Mouse (Mus musculus): ENCODE measurements around the gene Pip4k2a. TPM values are rescaled to one million over a fixed set of nuclear protein-coding genes. Genes with fewer than 3 reads are reported as not detected.

Gene Pip4k2a
- polyA plus RNA-seq, 1 experiment, result 10.4 TPM

DNA sequence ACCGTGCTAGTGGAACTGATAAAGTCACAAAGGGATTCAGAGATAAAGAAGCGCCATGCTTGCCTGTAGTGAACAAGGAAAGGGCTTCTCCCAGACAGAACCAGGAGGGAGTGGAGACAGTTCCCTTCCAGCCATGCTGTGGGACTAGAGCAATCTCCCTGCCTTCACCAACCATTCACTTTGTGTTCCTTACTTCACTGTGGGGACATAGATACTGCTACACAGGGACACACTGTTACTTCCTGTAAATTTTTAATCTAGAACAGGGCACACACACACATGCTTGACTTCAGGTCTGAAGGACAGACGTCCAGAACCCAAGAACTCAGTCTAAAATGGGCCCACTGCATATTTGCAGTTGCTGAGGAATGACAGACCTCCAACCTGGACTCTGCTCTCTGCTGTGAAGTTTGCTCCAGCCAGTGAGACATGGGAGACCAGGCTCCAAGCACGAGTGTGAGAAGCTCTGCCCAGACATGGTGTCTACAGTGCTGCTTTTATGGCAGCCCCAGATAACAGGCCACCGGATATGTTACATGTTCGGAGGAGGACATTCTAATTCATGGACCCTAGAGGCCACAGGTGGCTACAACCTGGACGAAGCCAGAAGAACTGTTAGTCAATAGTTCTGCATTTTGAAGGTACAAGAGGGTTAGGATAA is 69.2 kb downstream of the Pip4k2a start:
- TF ChIP-seq MAX (IDR thresholded peaks at IDR 0.05; ENCODE audit: low read depth) (no peak), CEBPB (IDR thresholded peaks at IDR 0.05; ENCODE audit: insufficient read depth, poor library complexity, severe bottlenecking) (no peak), POLR2AphosphoS2 (IDR thresholded peaks at IDR 0.05; ENCODE audit: insufficient read length, low read depth) (no peak), MYOD1 (IDR thresholded peaks at IDR 0.05; ENCODE audit: control insufficient read depth in 1 of 3, insufficient read length in 2 of 3, low read depth in 2 of 3) (no peak), TCF3 (IDR thresholded peaks at IDR 0.05; ENCODE audit: insufficient read length, low read depth) (no peak), SRF (IDR thresholded peaks at IDR 0.05; ENCODE audit: control insufficient read depth, insufficient read length, low read depth) (no peak), REST (IDR thresholded peaks at IDR 0.05; ENCODE audit: insufficient read depth, insufficient read length) (no peak), USF1 (IDR thresholded peaks at IDR 0.05; ENCODE audit: low read depth) (no peak), E2F4 (IDR thresholded peaks at IDR 0.05; ENCODE audit: insufficient read depth) (no peak), POLR2A (IDR thresholded peaks at IDR 0.05; ENCODE audit: insufficient read length, low read depth) (no peak), TCF12 (IDR thresholded peaks at IDR 0.05; ENCODE audit: insufficient read depth, poor library complexity, severe bottlenecking) (no peak), MYOG (IDR thresholded peaks at IDR 0.05; ENCODE audit: control insufficient read depth in 1 of 3, insufficient read depth in 1 of 3, insufficient read length in 2 of 3, low read depth in 2 of 3) (no peak)
- H3K36me3 ChIP-seq (ENCODE audit: control insufficient read depth, insufficient read depth), result no peaks in the 10 kb centered on the region
- no peak overlapping the region for H3K4me3 ChIP-seq
- peak overlapping the region; percentile 22 for H3K4me2 ChIP-seq (ENCODE audit: low read depth)
- H3K79me2 ChIP-seq (ENCODE audit: control insufficient read depth, insufficient read depth), result no peaks in the 10 kb centered on the region
- H3K27me3 ChIP-seq (ENCODE audit: control insufficient read depth, insufficient read depth, insufficient read length), result no peaks in the 10 kb centered on the region
- no peak overlapping the region for H3ac ChIP-seq (ENCODE audit: control insufficient read depth, insufficient read length)

DNA sequence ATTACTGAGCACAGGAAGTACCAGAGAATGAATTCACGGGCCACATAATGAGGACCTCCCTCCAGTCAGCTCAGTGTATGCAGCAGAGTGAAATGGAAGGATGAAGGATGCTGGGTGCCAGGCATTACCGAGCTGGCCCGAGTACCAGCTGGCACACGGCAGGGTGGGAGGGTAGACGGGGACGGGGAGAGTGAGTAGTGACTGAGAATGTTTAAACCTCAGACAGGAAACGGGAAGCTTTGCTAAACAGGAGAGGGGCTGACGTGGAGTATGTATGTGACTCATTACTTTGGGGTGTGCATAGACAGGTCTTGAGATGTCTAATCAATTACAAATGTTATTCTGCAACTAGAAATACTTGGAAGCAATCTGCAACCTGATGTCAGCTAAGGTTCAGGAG is 69.7 kb downstream of the Pip4k2a start:
- Histone ChIP-seq H3K27me3 (ENCODE audit: control insufficient read depth, insufficient read depth, insufficient read length) (no peaks in the 10 kb centered on the region), H3K79me2 (ENCODE audit: control insufficient read depth, insufficient read depth) (no peaks in the 10 kb centered on the region)
- TF ChIP-seq MYOD1 (IDR thresholded peaks at IDR 0.05; ENCODE audit: control insufficient read depth in 1 of 3, insufficient read length in 2 of 3, low read depth in 2 of 3) (no peak), POLR2A (IDR thresholded peaks at IDR 0.05; ENCODE audit: insufficient read length, low read depth) (no peak), CEBPB (IDR thresholded peaks at IDR 0.05; ENCODE audit: insufficient read depth, poor library complexity, severe bottlenecking) (no peak), E2F4 (IDR thresholded peaks at IDR 0.05; ENCODE audit: insufficient read depth) (no peak), USF1 (IDR thresholded peaks at IDR 0.05; ENCODE audit: low read depth) (no peak), MAX (IDR thresholded peaks at IDR 0.05; ENCODE audit: low read depth) (no peak), TCF12 (IDR thresholded peaks at IDR 0.05; ENCODE audit: insufficient read depth, poor library complexity, severe bottlenecking) (no peak), TCF3 (IDR thresholded peaks at IDR 0.05; ENCODE audit: insufficient read length, low read depth) (no peak), SRF (IDR thresholded peaks at IDR 0.05; ENCODE audit: control insufficient read depth, insufficient read length, low read depth) (no peak)

DNA sequence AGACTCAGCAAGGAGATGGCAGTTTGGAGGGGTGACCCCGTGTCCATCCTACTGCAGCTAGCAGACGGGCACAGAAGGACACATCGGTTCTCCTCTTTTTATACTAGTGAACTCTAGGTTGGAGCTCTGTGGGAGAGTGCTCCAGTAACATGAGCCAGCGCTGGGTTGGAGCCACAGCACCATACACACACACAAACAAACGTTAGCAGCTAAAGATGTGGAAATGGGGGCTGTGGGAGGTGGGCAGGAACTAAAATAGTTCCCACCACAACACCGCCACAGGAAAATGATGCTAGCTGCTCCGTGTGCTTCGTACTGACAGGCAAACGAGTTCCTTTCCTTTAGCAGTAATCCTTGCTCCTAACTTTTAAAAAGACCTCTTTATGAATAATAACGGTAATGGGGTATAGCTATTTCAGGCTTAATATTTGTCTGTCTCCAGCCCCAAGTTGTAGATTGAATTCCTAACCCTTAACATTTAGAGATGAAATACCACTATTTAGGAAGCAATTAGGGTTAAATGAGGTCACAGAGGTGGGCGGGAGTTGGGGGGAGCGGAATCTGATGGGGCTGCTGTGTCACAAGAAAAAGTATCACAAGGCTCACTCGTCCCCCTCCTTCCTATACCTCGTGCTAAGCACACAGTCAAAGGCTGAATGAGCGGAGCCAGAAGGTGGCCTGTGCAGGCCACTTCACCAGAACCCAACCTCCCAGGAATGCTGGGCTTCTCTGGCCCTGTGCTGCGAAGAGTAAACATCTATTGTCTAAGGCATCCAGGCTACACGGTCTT is 73.9 kb downstream of the Pip4k2a start:
- no peak for TF ChIP-seq MYOD1 (IDR thresholded peaks at IDR 0.05; ENCODE audit: control insufficient read depth in 1 of 3, insufficient read length in 2 of 3, low read depth in 2 of 3)
- no peak for TF ChIP-seq USF1 (IDR thresholded peaks at IDR 0.05; ENCODE audit: low read depth)
- no peak for TF ChIP-seq CEBPB (IDR thresholded peaks at IDR 0.05; ENCODE audit: insufficient read depth, poor library complexity, severe bottlenecking)
- no peak overlapping the region for H3ac ChIP-seq (ENCODE audit: control insufficient read depth, insufficient read length)
- no peak overlapping the region for H3K4me2 ChIP-seq (ENCODE audit: low read depth)
- no peaks in the 10 kb centered on the region for H3K79me2 ChIP-seq (ENCODE audit: control insufficient read depth, insufficient read depth)
- H3K36me3 ChIP-seq (ENCODE audit: control insufficient read depth, insufficient read depth), result no peaks in the 10 kb centered on the region
- no peaks in the 10 kb centered on the region for H3K27me3 ChIP-seq (ENCODE audit: control insufficient read depth, insufficient read depth, insufficient read length)
- H3K4me3 ChIP-seq, result no peak overlapping the region

More for the DNA sequence above, 69.7 kb downstream of the Pip4k2a start:
- Histone ChIP-seq H3ac (ENCODE audit: control insufficient read depth, insufficient read length) (no peak overlapping the region), H3K36me3 (ENCODE audit: control insufficient read depth, insufficient read depth) (no peaks in the 10 kb centered on the region), H3K4me2 (ENCODE audit: low read depth) (peak overlapping the region; percentile 22), H3K4me3 (no peak overlapping the region)

GRCm38 (mm10) chr2:18923098-18923649 is 74.8 kb downstream of the Pip4k2a start:
- H3K4me3 ChIP-seq, result no peak overlapping the region
- no peak overlapping the region for H3ac ChIP-seq (ENCODE audit: control insufficient read depth, insufficient read length)
- no peaks in the 10 kb centered on the region for H3K36me3 ChIP-seq (ENCODE audit: control insufficient read depth, insufficient read depth)
- no peaks in the 10 kb centered on the region for H3K27me3 ChIP-seq (ENCODE audit: control insufficient read depth, insufficient read depth, insufficient read length)
- no peak for TF ChIP-seq USF1 (IDR thresholded peaks at IDR 0.05; ENCODE audit: low read depth)
- no peak for TF ChIP-seq MYOG (IDR thresholded peaks at IDR 0.05; ENCODE audit: control insufficient read depth in 1 of 3, insufficient read depth in 1 of 3, insufficient read length in 2 of 3, low read depth in 2 of 3)
- no peak for TF ChIP-seq E2F4 (IDR thresholded peaks at IDR 0.05; ENCODE audit: insufficient read depth)
- no peak for TF ChIP-seq POLR2AphosphoS2 (IDR thresholded peaks at IDR 0.05; ENCODE audit: insufficient read length, low read depth)
- TF ChIP-seq MYOD1 (IDR thresholded peaks at IDR 0.05; ENCODE audit: control insufficient read depth in 1 of 3, insufficient read length in 2 of 3, low read depth in 2 of 3), result no peak
- no peak for TF ChIP-seq TCF12 (IDR thresholded peaks at IDR 0.05; ENCODE audit: insufficient read depth, poor library complexity, severe bottlenecking)
- TF ChIP-seq TCF3 (IDR thresholded peaks at IDR 0.05; ENCODE audit: insufficient read length, low read depth), result no peak
- H3K4me2 ChIP-seq (ENCODE audit: low read depth), result no peak overlapping the region
- no peaks in the 10 kb centered on the region for H3K79me2 ChIP-seq (ENCODE audit: control insufficient read depth, insufficient read depth)

Measured in myocyte (in vitro differentiated cells).